Mouse (Mus musculus) olfactory bulb, adult 2 months (tissue): Measurements from ENCODE around the gene Ankrd22.

Experiments
- CTCF ChIP-seq: fragments of 200-500 bp; IDR thresholded peaks from 2 replicates; pipeline ENCODE4 v1.5.1; 2012; ENCODE audit warnings: low read depth, mild to moderate bottlenecking, low read length, moderate library complexity; ENCODE audit not compliant: insufficient read depth
- POLR2A ChIP-seq: fragments of 200-500 bp; IDR thresholded peaks from 2 replicates; pipeline ENCODE4 v1.6.1; 2012; ENCODE audit warnings: mild to moderate bottlenecking, low read depth, low read length, moderate library complexity; ENCODE audit not compliant: insufficient read depth

DNA sequence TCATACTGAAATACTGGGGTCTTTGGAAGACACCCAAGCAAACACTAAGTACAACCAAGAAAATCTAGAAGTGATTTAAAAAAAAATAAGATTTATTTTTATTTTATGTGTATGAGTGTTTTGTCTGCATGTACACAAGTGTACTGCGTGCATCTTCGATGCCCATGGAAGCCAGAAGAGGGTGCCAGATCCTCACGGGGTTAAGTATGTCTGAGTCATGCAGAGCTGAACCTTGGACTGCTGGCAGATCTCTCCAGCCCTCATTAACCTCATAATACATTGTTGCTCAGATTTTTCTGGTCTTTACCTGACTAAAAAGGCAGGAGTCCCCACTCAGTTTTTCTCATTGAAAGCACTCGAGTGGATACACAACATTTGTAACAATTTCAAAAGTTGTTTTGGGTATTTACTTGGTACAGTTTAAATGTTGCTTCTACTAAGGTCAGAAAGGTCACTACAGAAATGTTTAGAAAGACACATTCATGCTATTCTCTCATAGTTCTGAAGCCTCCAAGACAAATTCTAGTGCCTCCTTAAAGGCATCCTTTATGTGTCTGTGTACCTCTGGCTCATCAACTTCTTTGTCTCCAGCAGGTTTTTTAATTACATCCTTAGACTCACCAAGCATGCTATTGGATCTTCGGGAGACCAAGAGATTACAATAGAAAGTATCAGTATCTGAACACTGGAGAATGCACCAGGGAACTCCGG lies 27.0 kb downstream of the Ankrd22 start:
- TF ChIP-seq CTCF (no peak), POLR2A (no peak)
